In genomic region chr7:19226817-19227797, GRCm38 (mm10) we compare ENCODE assay signal across 7 mouse cellular contexts. TPM values are rescaled to one million over a fixed set of nuclear protein-coding genes. Genes with fewer than 3 reads are reported as not detected.
DNase-seq lines count a peak whose midpoint lies in the region; ATAC-seq lines count a peak whose summit lies in the region.

No protein-coding gene starts in this region.

- peak; percentile 4 for ATAC-seq in CD4-positive, CD25-positive, alpha-beta regulatory T cell, adult 4 months
- no peak for ATAC-seq in heart, embryonic 11.5 days (replicated peaks; ENCODE audit: insufficient number of reproducible peaks, low FRiP score, low TSS enrichment)
- ATAC-seq in liver, embryonic 15.5 days (ENCODE audit: insufficient read depth) = no peak

- peak overlapping the region; percentile 82 for H3K9ac ChIP-seq in heart, embryonic 11.5 days (ENCODE audit: low read depth, low read length)
- peak overlapping the region; percentile 72 for H3K9ac ChIP-seq in liver, embryonic 15.5 days

- H3K27me3 ChIP-seq in heart, embryonic 11.5 days (ENCODE audit: control insufficient read depth, insufficient read depth, low read length) = no peaks in the 10 kb centered on the region
- no peaks in the 10 kb centered on the region for H3K27me3 ChIP-seq in liver, embryonic 15.5 days

- peaks cover 9% of the 10 kb centered on the region; the same call in 1 of the 2 replicates for H3K36me3 ChIP-seq in heart, embryonic 11.5 days (ENCODE audit: control insufficient read depth, insufficient read depth, low read length)
- H3K36me3 ChIP-seq in liver, embryonic 15.5 days (replicated peaks) = peaks cover 15% of the 10 kb centered on the region

- peak overlapping the region; percentile 79 for H3K4me2 ChIP-seq in heart, embryonic 11.5 days
- peak overlapping the region; percentile 89 for H3K4me2 ChIP-seq in liver, embryonic 15.5 days

- WGBS in heart, embryonic 11.5 days (ENCODE audit: insufficient replicate concordance) = 18% methylated on average over 20 of the region's 20 CpGs
- 14% methylated on average over 20 of the region's 20 CpGs for WGBS in liver, embryonic 15.5 days (ENCODE audit: insufficient replicate concordance)

- H3K4me1 ChIP-seq in heart, embryonic 11.5 days (ENCODE audit: control insufficient read depth, insufficient read depth, low read length) = peaks cover 14% of the 10 kb centered on the region
- H3K4me1 ChIP-seq in liver, embryonic 15.5 days (replicated peaks) = peaks cover 71% of the 10 kb centered on the region

- peak overlapping the region; percentile 62 for H3K4me3 ChIP-seq in heart, embryonic 11.5 days (ENCODE audit: low read depth, low read length)
- peak overlapping the region; percentile 72 for H3K4me3 ChIP-seq in liver, embryonic 15.5 days (replicated peaks)

- peak overlapping the region; percentile 96 for H3K27ac ChIP-seq in heart, embryonic 11.5 days (ENCODE audit: low read depth, low read length)
- peak overlapping the region; percentile 100 for H3K27ac ChIP-seq in liver, embryonic 15.5 days (replicated peaks)

- DNase-seq in MN1 (ENCODE audit: low spot score) = peak; percentile 39
- peak; percentile 57 for DNase-seq in embryo, embryonic 9.5 days (ENCODE audit: extremely low spot score)
- DNase-seq in kidney, postnatal 10 days = peak; percentile 65
- peak; percentile 74 to 75 for DNase-seq in right cerebral cortex, postnatal 10 days (ENCODE audit: low spot score in 2 of 2)

- H3K9me3 ChIP-seq in heart, embryonic 11.5 days (replicated peaks; ENCODE audit: control insufficient read depth, low read length) = no peaks in the 10 kb centered on the region
- H3K9me3 ChIP-seq in liver, embryonic 15.5 days (replicated peaks) = no peaks in the 10 kb centered on the region

RNA-seq across cellular contexts. Expression of gene Opa3, which starts 1.0 kb away (rescaled TPM):
- polyA plus RNA-seq in CD4-positive, CD25-positive, alpha-beta regulatory T cell, adult 4 months (2017; shearing (Covaris generic)) = 10 to 100 TPM; 15.2 to 24.0 TPM
- polyA plus RNA-seq in heart, embryonic 11.5 days (2014; fragmentation: Nextera tagmentation; extraction: Ambion mirVana) = 41.2 and 41.6 TPM in 2 replicates
- polyA plus RNA-seq in liver, embryonic 15.5 days (2015; fragmentation: Nextera tagmentation; extraction: Ambion mirVana) = 15.3 and 16.0 TPM in 2 replicates

RNA-seq across cellular contexts. Expression of gene Gpr4, which starts 14.8 kb away (rescaled TPM):
- polyA plus RNA-seq in CD4-positive, CD25-positive, alpha-beta regulatory T cell, adult 4 months (2017; shearing (Covaris generic)) = under 1 TPM in 1 of 2 experiments, not detected in 1; 0.11 TPM
- 1.3 and 1.4 TPM in 2 replicates for polyA plus RNA-seq in heart, embryonic 11.5 days (2014; fragmentation: Nextera tagmentation; extraction: Ambion mirVana)
- 0.50 TPM in 2 replicates for polyA plus RNA-seq in liver, embryonic 15.5 days (2015; fragmentation: Nextera tagmentation; extraction: Ambion mirVana)

RNA-seq across cellular contexts. Expression of gene Vasp, which starts 44.5 kb away (rescaled TPM):
- 100 to 1,000 TPM in 1 of 2 experiments, 10 to 100 TPM in 1; 52.3 to 109 TPM for polyA plus RNA-seq in CD4-positive, CD25-positive, alpha-beta regulatory T cell, adult 4 months (2017; shearing (Covaris generic))
- polyA plus RNA-seq in heart, embryonic 11.5 days (2014; fragmentation: Nextera tagmentation; extraction: Ambion mirVana) = 61.9 and 102 TPM in 2 replicates
- polyA plus RNA-seq in liver, embryonic 15.5 days (2015; fragmentation: Nextera tagmentation; extraction: Ambion mirVana) = 41.2 and 42.4 TPM in 2 replicates

RNA-seq across cellular contexts. Expression of gene Eml2, which starts 50.9 kb away (rescaled TPM):
- 10 to 100 TPM in 1 of 2 experiments, 1 to 10 TPM in 1; 10.0 to 30.1 TPM for polyA plus RNA-seq in CD4-positive, CD25-positive, alpha-beta regulatory T cell, adult 4 months (2017; shearing (Covaris generic))
- polyA plus RNA-seq in heart, embryonic 11.5 days (2014; fragmentation: Nextera tagmentation; extraction: Ambion mirVana) = 5.4 and 6.9 TPM in 2 replicates
- 3.9 and 4.2 TPM in 2 replicates for polyA plus RNA-seq in liver, embryonic 15.5 days (2015; fragmentation: Nextera tagmentation; extraction: Ambion mirVana)

RNA-seq across cellular contexts. Expression of gene Ppm1n, which starts 52.8 kb away (rescaled TPM):
- 1 to 10 TPM; 1.7 to 2.1 TPM for polyA plus RNA-seq in CD4-positive, CD25-positive, alpha-beta regulatory T cell, adult 4 months (2017; shearing (Covaris generic))
- polyA plus RNA-seq in heart, embryonic 11.5 days (2014; fragmentation: Nextera tagmentation; extraction: Ambion mirVana) = 0.34 TPM in 1 of 2 replicates, not detected in the other
- 0.05 TPM in 1 of 2 replicates, not detected in the other for polyA plus RNA-seq in liver, embryonic 15.5 days (2015; fragmentation: Nextera tagmentation; extraction: Ambion mirVana)
